Mouse (Mus musculus): ENCODE results near the gene Galnt4. TPM values are rescaled to one million over a fixed set of nuclear protein-coding genes. Genes with fewer than 3 reads are reported as not detected.

Gene Galnt4
- polyA plus RNA-seq (2012; ENCODE audit: insufficient read depth, low replicate concordance): 1.00 and 1.6 TPM in 2 replicates

DNA sequence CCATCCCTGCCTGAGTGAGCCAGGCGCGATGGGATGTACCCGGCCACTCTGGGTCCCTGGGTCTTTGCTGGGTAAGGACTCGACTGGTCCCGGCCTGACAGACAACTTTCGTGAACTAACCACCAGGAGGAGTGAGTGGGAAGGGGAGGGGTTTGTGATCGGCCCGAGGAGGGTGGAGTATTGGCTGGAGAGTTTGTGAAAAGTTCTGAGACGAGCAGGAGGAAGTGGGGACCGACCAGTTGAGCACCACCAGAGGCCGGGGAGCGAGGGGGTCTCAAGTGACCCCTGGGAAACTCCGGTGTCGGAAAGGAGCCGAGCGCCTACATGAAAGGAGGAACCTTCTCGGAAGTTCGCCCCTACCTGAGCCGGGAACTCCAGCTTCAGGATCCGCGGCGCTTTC is at the start of gene Galnt4:
Gene Galnt4, plus strand, starts transcription at position 196 of the 400 bp plus-strand sequence.
- H3K36me3 ChIP-seq (replicated peaks; ENCODE audit: low read length): peaks cover 32% of the 10 kb centered on the region
- no peak for TF ChIP-seq GATA1 (IDR thresholded peaks at IDR 0.05; ENCODE audit: borderline replicate concordance, low read length)
- no peak for TF ChIP-seq FLI1 (IDR thresholded peaks at IDR 0.05; ENCODE audit: low read length)
- no peaks in the 10 kb centered on the region for H3K27me3 ChIP-seq (replicated peaks)
- peaks cover 16% of the 10 kb centered on the region; the same call in 1 of the 2 replicates for H3K9me3 ChIP-seq
- peak within 1 kb of the TSS; percentile 96 for H3K4me3 ChIP-seq (replicated peaks)
- H3K4me1 ChIP-seq: peaks cover 33% of the 10 kb centered on the region

DNA sequence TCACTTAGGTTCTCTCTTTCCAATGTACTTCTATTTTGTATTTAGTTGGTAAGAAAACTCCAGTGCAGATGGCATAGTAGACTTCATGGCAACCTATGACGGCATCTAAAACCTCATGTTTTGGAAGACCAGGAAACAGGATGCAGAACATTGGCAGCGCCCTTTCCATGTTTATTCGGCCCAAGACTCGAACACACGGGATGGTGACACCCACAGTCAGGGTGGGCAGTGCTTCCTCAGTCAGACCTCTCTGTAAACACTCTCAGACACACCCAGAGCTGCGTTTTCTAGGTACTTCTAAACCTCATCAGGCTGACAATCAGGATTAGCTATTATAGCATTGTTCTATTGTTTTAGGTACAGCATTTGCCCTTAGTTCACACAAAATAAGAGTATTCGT is 47.4 kb upstream of the Galnt4 start:
- H3K36me3 ChIP-seq (replicated peaks; ENCODE audit: low read length): no peaks in the 10 kb centered on the region

DNA sequence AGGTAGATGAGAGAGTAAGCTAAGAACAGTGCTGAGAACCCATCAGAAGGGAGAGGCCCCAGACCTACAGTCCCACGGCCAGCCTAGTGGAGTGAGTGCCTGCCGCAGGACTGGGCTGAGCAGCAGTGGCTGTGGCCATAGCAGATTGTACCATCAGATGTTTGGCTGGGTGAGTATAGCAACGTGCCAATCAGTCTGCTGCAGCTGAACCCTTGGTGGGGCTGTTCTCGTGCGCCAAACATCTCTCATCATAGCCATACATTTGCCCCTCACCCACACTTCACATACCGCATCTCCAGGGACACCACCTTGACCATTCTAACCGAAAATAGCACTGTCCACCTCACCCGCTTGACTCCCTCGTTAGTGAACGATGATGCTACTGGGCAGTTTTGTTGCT is 46.5 kb upstream of the Galnt4 start:
- H3K4me1 ChIP-seq: no peaks in the 10 kb centered on the region
- no peaks in the 10 kb centered on the region for H3K27me3 ChIP-seq (replicated peaks)
- TF ChIP-seq GATA1 (IDR thresholded peaks at IDR 0.05; ENCODE audit: borderline replicate concordance, low read length): no peak
- TF ChIP-seq FLI1 (IDR thresholded peaks at IDR 0.05; ENCODE audit: low read length): no peak
- H3K36me3 ChIP-seq (replicated peaks; ENCODE audit: low read length): no peaks in the 10 kb centered on the region
- H3K4me3 ChIP-seq (replicated peaks): no peak overlapping the region
- 0 out of 2 replicates have a peak, but pooled peaks cover 4% of the 10 kb centered on the region for H3K9me3 ChIP-seq

More for the DNA sequence above, 47.4 kb upstream of the Galnt4 start:
- TF ChIP-seq FLI1 (IDR thresholded peaks at IDR 0.05; ENCODE audit: low read length) (no peak), GATA1 (IDR thresholded peaks at IDR 0.05; ENCODE audit: borderline replicate concordance, low read length) (no peak)
- Histone ChIP-seq H3K4me1 (no peaks in the 10 kb centered on the region), H3K9me3 (0 out of 2 replicates have a peak, but pooled peaks cover 4% of the 10 kb centered on the region), H3K27me3 (replicated peaks) (no peaks in the 10 kb centered on the region), H3K4me3 (replicated peaks) (no peak overlapping the region)

DNA sequence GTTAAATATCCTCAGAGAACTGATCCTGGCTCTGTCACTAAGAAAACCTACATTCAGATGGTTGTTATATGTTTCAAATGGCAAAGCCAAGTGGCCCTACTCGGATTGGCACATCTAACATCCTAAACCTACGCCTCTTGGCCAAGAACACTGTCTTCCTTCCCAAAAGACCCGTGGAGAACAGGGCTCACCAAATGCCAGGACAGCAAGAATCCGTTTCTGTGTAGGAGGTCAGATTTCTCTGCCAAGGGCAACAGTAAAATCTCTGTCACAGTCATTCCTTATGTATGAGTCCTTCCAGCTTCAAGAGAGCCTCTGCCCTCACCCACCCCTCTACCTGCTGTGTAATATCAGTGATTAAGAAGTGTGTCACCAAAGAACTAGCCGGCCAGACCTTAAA is 45.4 kb upstream of the Galnt4 start:
- no peak for TF ChIP-seq GATA1 (IDR thresholded peaks at IDR 0.05; ENCODE audit: borderline replicate concordance, low read length)
- TF ChIP-seq FLI1 (IDR thresholded peaks at IDR 0.05; ENCODE audit: low read length): no peak
- Histone ChIP-seq H3K4me3 (replicated peaks) (no peak overlapping the region), H3K27me3 (replicated peaks) (no peaks in the 10 kb centered on the region), H3K4me1 (no peaks in the 10 kb centered on the region), H3K9me3 (0 out of 2 replicates have a peak, but pooled peaks cover 4% of the 10 kb centered on the region), H3K36me3 (replicated peaks; ENCODE audit: low read length) (no peaks in the 10 kb centered on the region)

DNA sequence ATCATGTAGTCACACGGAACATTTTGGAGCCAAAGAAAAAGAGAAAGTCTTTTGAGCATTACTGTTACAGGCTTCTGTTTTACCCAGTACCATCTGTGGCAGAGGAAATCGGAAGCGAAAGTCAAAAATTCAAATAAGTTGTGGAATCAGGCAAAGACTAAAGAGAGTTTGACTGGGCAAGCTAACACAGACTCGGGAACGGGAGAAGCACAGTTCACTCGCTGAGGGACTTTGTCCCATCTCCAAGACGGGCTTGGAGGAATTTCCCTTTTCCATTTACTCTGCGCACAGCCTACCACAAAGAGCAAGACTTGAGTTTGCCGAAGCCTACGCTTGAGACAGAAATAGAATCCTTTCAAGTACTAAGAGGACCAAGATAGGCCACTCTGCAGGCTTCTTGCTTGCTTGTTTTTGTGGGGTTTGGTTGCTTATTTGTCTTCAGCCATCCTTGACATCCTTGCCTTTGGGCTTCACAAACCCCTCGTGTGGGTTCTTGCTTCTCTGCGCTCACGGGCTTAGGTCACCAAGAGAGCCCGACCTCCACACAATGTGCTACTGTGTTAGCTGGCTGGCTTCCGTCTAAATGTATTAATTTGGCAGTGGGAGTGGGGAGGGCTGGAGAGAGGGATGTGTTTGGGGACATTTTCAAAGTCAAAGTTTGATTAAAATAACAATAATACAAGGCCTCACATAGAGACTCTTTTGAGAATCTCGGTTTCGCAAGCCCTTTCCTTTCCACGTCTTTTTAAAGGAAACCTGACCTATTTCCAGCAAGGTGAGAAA is 31.7 kb upstream of the Galnt4 start:
- no peaks in the 10 kb centered on the region for H3K36me3 ChIP-seq (replicated peaks; ENCODE audit: low read length)
- peaks cover 13% of the 10 kb centered on the region for H3K9me3 ChIP-seq
- peaks cover 1% of the 10 kb centered on the region for H3K27me3 ChIP-seq (replicated peaks)
- H3K4me1 ChIP-seq: peaks cover under 1% of the 10 kb centered on the region; the same call in 1 of the 2 replicates
- no peak for TF ChIP-seq FLI1 (IDR thresholded peaks at IDR 0.05; ENCODE audit: low read length)
- TF ChIP-seq GATA1 (IDR thresholded peaks at IDR 0.05; ENCODE audit: borderline replicate concordance, low read length): no peak
- no peak overlapping the region for H3K4me3 ChIP-seq (replicated peaks)

DNA sequence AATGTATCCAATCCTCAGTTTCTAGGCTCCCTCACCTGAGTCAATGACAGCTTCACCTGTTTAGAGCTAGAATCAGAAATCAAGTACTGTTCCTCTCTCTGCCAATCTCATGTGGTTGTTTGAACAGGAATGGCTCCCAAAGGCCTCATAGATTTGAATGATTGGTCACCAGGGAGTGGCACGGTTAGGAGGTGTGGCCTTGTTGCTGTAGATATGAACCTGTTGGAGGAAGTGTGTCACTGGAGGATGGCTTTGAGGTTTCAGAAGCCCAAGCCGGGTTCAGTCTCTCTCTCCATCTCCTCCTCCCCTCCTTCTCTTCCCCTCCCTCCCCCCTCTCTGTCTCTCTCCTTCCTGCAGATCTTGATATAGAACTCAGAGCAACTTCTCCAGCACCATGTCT is 29.3 kb upstream of the Galnt4 start:
- Histone ChIP-seq H3K4me1 (peaks cover 7% of the 10 kb centered on the region), H3K9me3 (peaks cover 13% of the 10 kb centered on the region), H3K4me3 (replicated peaks) (no peak overlapping the region), H3K36me3 (replicated peaks; ENCODE audit: low read length) (no peaks in the 10 kb centered on the region), H3K27me3 (replicated peaks) (peaks cover 10% of the 10 kb centered on the region)
- TF ChIP-seq FLI1 (IDR thresholded peaks at IDR 0.05; ENCODE audit: low read length): no peak
- TF ChIP-seq GATA1 (IDR thresholded peaks at IDR 0.05; ENCODE audit: borderline replicate concordance, low read length): no peak

DNA sequence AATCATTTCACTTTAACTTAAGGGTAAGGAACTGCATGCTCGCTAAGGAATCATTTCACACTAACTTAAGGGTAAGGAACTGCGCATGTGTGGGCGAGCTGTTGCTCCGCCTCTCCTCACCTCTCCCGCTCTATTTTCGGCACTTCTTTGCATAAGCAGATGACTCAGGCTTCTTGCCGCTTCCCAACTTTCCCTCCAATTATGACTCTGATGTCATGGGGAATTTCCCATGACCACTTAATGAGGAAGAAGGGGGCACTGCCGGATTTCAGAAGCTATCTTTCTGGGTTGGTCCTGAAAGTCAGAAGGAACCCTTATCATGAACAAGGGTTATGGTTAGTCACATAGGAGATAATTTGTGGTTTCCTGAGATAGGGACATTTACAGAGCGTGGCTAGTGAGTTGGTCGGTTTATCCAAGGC is 26.4 kb upstream of the Galnt4 start:
- Histone ChIP-seq H3K36me3 (replicated peaks; ENCODE audit: low read length) (no peaks in the 10 kb centered on the region), H3K27me3 (replicated peaks) (peaks cover 18% of the 10 kb centered on the region), H3K9me3 (peaks cover 8% of the 10 kb centered on the region; the same call in 1 of the 2 replicates), H3K4me1 (peaks cover 15% of the 10 kb centered on the region), H3K4me3 (replicated peaks) (no peak overlapping the region)
- TF ChIP-seq GATA1 (IDR thresholded peaks at IDR 0.05; ENCODE audit: borderline replicate concordance, low read length): no peak
- no peak for TF ChIP-seq FLI1 (IDR thresholded peaks at IDR 0.05; ENCODE audit: low read length)

DNA sequence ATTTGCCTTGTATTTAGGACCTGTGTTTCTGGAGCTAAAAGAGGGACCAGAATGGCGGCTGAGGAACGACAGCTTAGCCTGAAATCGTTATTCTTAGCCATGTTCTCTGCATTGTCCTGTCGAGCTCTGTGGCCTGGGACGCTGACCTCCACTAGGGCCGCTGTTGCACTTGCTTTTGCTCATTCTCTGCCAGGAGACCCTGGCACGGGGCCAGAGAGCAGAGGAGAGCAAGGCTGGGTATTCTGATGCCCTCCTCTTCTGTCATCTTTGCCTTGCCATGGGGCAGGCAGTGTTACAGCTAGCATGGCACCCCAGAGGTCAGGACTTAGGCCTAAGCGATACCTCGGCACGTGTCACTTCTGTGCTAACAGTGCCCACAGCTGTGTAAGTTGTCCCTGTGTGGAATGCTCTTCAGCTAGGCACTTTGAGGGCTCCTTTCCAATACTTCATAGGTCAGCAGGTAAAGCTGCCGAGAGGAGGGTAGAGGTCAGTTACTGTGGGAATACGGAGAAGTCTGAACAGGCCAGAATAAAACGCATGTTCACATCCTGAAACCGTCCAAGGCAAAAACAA is 24.4 kb upstream of the Galnt4 start:
- Histone ChIP-seq H3K4me3 (replicated peaks) (no peak overlapping the region), H3K4me1 (peaks cover 15% of the 10 kb centered on the region), H3K9me3 (peaks cover 4% of the 10 kb centered on the region; the same call in 1 of the 2 replicates), H3K36me3 (replicated peaks; ENCODE audit: low read length) (no peaks in the 10 kb centered on the region), H3K27me3 (replicated peaks) (peaks cover 21% of the 10 kb centered on the region)
- TF ChIP-seq FLI1 (IDR thresholded peaks at IDR 0.05; ENCODE audit: low read length) (no peak), GATA1 (IDR thresholded peaks at IDR 0.05; ENCODE audit: borderline replicate concordance, low read length) (no peak)

DNA sequence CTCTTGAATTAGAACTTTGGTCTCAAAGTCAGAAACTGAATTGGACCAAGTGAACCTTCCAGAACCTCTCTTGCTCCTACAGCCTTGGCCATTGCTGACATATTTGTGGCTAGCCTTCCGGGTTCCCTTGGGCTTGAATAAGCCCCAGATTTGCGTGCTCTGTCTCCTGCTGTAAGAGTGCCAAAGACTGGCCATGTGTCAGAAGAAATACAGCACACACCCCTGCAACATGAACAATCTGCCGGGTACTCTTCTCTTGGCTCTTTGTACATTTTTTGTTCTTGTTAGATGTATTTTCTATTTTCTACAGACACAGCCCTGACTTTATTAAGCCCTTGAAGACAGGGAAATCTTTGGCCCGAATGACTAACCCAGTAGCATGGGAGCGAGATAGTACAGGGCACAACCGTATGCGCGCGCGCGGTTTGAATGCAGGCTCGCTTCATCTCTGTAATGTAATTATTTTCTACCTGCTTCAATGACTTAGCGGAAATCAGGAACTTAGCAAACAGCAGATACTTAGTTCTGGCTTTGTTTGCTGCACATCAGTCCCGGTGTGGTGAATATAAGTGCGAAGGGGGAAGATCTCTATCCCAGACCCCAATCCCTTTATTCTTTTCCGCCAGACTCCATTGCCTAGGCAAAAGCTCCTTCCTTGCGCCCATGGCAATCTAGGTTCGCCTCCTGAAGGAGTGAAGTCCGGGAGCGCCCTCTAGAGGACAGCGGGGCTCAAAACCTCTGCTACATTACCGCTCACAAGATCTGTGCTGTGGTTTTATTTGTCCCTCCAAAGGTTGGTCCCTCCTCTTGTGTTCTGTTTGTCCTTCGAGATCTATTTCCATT is 23.3 kb upstream of the Galnt4 start:
- H3K27me3 ChIP-seq (replicated peaks): peaks cover 21% of the 10 kb centered on the region
- no peaks in the 10 kb centered on the region for H3K36me3 ChIP-seq (replicated peaks; ENCODE audit: low read length)
- no peak overlapping the region for H3K4me3 ChIP-seq (replicated peaks)
- TF ChIP-seq FLI1 (IDR thresholded peaks at IDR 0.05; ENCODE audit: low read length) (no peak), GATA1 (IDR thresholded peaks at IDR 0.05; ENCODE audit: borderline replicate concordance, low read length) (no peak)
- peaks cover 15% of the 10 kb centered on the region for H3K4me1 ChIP-seq
- 0 out of 2 replicates have a peak, but pooled peaks cover 2% of the 10 kb centered on the region for H3K9me3 ChIP-seq

All from megakaryocyte, embryonic 14.5 days (primary cell).